Mouse (Mus musculus): Measurements from ENCODE around the gene Gm34653.

Gm34653 gene

GRCm38 (mm10) chr2:34884186-34884585 lies 51.4 kb downstream of the Gm34653 start:
- DNase-seq (ENCODE audit: low spot score): no peak
